Mouse (Mus musculus): ENCODE data around the gene Spag6.

Spag6 gene

GRCm38 (mm10) chr2:18734394-18735127 is 40.7 kb downstream of the Spag6 start:
- DNase-seq (ENCODE audit: low read depth, low spot score) = no peak

GRCm38 (mm10) chr2:18737040-18737439 is 43.2 kb downstream of the Spag6 start:
- DNase-seq (ENCODE audit: low read depth, low spot score) = no peak

GRCm38 (mm10) chr2:18739216-18739615 is 45.4 kb downstream of the Spag6 start:
- no peak for DNase-seq (ENCODE audit: low read depth, low spot score)

- no peak for DNase-seq (ENCODE audit: low read depth, low spot score)
Observed at GRCm38 (mm10) chr2:18756144-18756543, 62.3 kb downstream of the Spag6 start.

DNA sequence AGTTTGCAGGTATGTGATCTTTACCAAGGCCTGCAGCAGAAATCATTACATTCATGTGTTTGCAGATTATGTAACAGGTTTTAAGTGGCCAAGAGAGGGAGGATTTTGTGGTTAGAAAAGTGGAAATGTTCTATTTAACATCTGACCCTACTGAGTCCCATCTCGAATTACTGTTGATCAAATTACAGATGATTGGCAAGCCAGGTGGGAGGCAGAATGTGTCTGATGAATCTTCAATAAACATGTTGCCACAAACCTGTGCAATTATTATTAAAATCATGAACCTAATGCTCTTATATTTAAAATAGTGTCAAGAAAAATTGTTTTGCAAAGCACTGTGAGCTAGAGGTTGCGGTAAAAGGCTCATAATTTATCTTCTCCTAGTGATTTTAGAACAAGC is 71.0 kb downstream of the Spag6 start:
- no peak for DNase-seq (ENCODE audit: low read depth, low spot score)

DNA sequence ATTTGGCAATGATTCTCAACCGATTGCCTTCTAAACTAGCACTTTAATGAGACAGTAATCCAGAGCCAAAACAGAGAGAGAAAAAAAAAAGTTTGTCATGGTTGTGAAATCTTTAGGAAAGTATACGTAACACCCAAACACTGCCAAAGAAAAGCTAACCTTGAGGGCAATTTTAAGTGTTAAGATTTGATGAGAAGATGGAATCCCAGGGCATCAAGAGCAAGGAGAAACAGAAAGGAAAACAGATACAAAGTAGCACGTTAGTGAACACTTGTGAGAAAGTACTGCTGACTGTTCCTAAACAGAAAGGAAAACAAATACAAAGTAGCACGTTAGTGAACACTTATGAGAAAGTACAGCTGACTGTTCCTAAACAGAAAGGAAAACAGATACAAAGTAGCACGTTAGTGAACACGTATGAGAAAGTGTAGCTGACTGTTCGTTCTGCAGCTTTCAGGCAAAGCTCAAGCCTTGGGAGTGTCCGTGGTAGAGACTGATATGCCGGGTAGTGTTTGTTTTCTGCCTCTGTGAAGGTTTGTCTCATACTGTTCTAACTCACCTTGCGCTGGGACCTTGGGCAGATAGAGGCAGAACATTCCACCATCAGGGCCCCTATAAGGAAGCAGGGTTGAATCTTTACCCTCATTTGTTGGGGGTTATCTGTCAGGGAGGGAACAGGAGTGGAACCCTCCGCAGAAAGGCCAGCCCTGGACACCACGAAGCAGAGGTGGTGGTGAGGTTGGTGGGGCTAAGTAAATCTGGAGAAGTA is 71.8 kb downstream of the Spag6 start:
- DNase-seq (ENCODE audit: low read depth, low spot score) = no peak

- DNase-seq (ENCODE audit: low read depth, low spot score) = no peak
Observed at GRCm38 (mm10) chr2:18766441-18766820, 72.6 kb downstream of the Spag6 start.

DNA sequence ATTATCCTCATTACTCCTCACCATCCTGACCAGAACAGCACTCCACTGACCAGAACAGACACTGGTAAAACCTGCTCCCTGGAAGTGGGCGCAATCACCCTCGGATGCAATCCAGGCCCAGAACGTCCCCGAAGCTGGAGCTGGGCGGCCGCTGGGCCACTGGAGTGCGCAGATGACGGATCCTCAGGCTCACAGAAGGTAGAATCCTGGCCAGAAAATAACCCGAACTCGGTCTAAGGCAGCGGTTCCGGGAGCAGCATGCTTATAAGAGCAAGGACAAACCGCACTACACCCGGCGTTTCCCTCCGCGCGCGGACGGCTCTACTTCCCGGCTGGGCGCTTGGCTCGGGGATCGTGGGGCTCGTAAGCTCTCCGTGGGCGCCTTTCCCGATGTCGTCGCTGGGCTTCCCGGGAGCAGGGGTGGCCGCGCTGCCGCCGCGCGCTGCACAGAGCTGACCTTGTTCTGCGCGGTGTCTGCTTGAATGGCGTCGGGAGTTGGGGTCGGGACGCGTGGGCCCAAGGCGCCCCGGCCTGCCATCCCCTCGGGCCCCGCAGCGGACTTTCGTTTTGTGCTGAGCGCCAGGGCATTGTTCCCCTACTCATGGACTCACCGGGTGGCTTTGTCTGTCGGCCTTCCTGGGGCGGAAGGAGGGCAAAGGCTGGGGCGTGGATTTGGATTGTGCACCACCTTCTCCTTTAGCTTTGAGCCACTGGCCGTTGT is 73.1 kb downstream of the Spag6 start:
- peak; percentile 51 for DNase-seq (ENCODE audit: low read depth, low spot score)

DNA sequence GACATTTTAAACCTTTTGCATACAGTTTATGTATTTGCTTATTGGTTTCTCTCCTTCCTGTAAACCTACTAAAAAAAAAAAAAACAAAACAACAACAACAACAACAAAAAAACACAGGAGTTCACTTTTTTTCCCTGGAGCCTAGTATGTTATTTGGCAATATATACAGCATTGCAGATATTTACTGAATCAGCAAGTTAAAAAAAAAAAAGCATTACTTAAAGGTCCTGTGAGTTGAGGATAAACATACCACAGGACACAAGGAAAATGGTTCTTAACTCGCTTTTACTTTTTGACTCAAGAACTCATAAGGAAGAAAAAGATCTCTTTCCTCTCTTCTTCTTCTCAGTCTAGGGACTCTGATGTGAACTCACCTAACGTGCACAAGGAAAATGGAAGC is 74.6 kb downstream of the Spag6 start:
- no peak for DNase-seq (ENCODE audit: low read depth, low spot score)

DNA sequence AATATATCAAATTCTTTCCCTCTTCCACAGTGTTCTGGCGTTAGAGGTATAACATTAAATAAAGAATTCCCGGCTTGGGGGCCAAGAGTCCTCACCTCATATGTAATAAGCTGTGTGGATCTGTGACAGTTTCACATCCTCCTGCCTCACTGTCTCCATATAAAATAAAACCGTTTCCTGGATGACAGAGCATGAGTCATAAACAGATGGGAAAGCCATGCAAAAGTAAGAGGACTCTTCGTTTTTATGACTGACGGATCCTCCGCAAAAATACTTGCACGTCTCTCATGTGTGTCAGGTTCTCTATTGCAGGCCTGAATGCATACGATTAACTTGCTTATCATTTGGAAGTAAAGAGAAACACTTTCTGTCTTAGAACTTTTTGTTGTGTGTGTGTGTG is 78.6 kb downstream of the Spag6 start:
- DNase-seq (ENCODE audit: low read depth, low spot score) = no peak

- DNase-seq (ENCODE audit: low read depth, low spot score) = no peak
Observed at GRCm38 (mm10) chr2:18774326-18774725, 80.5 kb downstream of the Spag6 start.

DNA sequence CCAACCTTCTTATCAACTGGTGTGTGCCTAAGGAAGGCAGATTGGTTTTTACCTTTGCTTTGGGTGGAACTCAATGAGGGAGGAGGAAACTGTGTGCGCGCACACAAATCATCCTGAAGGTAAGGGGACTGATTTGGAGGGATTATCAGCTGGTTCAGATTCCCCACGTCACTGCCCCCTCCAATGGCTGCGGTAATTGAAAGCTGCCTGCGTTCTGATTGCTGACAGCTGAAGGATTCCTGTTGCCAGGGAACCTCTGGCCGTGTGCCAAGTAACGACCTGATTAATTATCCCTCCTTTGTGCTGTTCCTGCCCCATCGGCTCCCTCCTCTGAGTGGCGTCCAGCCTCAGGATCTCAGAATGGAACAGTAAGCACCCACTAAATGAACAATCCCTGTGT is 84.4 kb downstream of the Spag6 start:
- no peak for DNase-seq (ENCODE audit: low read depth, low spot score)

- no peak for DNase-seq (ENCODE audit: low read depth, low spot score)
Observed at GRCm38 (mm10) chr2:18779830-18780229, 86.0 kb downstream of the Spag6 start.

DNA sequence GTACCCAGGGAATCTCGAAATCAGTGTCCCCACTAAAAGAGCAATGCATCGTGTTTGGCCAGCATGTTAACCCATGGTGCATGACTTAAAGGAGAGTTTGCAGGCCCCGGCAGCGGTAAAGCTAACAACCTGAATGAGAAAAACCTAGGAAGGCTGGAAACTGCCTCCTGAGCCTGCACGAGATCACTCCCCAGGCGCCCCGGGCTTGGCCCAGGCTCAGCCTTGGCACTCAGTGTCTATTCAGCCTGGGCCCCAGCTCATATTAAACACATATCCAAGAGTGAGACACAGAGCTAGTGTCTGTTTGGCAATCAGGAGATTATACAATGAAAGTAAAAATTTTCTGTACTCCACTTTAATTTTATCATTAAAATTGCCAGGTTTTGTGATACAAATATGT is 87.5 kb downstream of the Spag6 start:
- DNase-seq (ENCODE audit: low read depth, low spot score) = no peak

GRCm38 (mm10) chr2:18794261-18794660 is 100.4 kb downstream of the Spag6 start:
- no peak for DNase-seq (ENCODE audit: low read depth, low spot score)

DNA sequence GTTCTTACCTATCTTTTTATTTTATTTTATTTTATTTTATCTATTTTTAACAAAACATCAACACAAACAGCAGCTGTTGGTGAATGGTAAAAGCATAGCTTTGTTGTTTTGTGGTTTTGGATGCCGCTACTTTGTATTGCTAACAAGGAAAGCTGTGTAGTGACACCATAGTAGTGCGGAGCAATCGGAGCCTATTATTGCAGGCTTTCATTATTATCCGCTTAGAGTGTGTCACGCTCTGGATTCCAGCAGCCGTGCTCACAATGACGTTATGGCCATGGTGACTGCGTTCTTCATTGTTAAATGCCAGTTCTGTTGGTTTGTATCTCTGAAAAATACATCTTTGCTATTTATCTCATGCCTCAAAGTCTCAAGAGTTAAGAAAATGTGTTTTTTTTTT is 103.9 kb downstream of the Spag6 start:
- DNase-seq (ENCODE audit: low read depth, low spot score) = no peak

DNA sequence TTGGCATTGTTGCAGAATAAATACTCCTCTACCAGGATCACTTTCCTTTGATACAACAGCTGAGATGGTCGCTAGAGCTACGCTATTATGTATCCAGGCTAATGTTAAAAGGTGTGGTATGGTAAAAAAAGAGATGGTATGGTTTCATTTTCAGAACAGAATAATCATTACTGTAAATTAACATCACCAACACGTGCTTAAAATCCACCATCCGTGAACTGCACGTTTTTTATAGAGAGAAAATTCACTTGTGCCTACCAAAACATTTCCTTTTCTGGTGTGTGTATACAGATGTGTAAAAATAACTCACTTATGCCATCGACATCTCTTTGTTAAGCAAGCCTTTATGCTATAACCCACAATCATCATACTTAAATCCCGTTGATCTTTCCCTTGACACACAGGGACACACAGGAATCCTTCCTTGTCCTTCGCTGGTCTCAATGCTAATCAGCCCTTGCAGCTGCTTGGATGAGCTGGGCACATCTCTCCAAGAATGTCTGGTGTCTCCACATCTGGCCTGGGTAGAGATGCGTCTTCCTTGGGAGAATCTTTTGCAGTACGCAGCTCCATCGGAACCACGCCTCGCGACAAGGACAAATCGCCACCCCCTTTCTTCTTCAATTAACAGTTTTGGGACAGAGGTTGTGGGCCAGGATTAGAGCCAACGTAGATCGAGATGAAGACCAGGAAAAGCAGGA is 105.6 kb downstream of the Spag6 start:
- no peak for DNase-seq (ENCODE audit: low read depth, low spot score)
